Mouse (Mus musculus) cerebellum, adult 9-10 months (tissue): ENCODE measurements around the gene Rnf11.
"Not testable (repeated sequence)": the region's sequence is repeated elsewhere in the genome, so short reads cannot be mapped to it uniquely, and the experiment has no call there.

ENCODE experiments used
- DNase-seq: peaks from one replicate; pipeline ENCODE4 v3.0.0; 2022

Gene Rnf11

GRCm38 (mm10) chr4:109410681-109411376 lies 73.7 kb downstream of the Rnf11 start:
- no peak for DNase-seq

GRCm38 (mm10) chr4:109407701-109408485 lies 76.6 kb downstream of the Rnf11 start:
- DNase-seq, result peak; percentile 64

- peak; percentile 49 for DNase-seq
These were observed 77.4 kb downstream of the Rnf11 start for GRCm38 (mm10) chr4:109407176-109407520.

GRCm38 (mm10) chr4:109406486-109407175 lies 77.9 kb downstream of the Rnf11 start, which contains the start of gene Ttc39a:
Gene Ttc39a (plus strand): TSS chr4:109406623.
- peak; percentile 74 for DNase-seq

- peak; percentile 78 for DNase-seq
These were observed 78.5 kb downstream of the Rnf11 start for GRCm38 (mm10) chr4:109406054-109406485.

- DNase-seq, result no peak
These were observed 79.1 kb downstream of the Rnf11 start for GRCm38 (mm10) chr4:109405415-109405814.

GRCm38 (mm10) chr4:109404908-109405307 lies 79.6 kb downstream of the Rnf11 start:
- not testable (repeated sequence) for DNase-seq

GRCm38 (mm10) chr4:109401176-109401689 lies 83.3 kb downstream of the Rnf11 start:
- no peak for DNase-seq
